Mouse (Mus musculus): Measurements from ENCODE around the gene Pdzk1ip1.

Pdzk1ip1 gene

GRCm38 (mm10) chr4:115121608-115122007 lies 33.1 kb downstream of the Pdzk1ip1 start:
- DNase-seq (ENCODE audit: low spot score in 2 of 2): no peak

GRCm38 (mm10) chr4:115123507-115123906 lies 35.0 kb downstream of the Pdzk1ip1 start:
- no peak for DNase-seq (ENCODE audit: low spot score in 2 of 2)

- no peak for DNase-seq (ENCODE audit: low spot score in 2 of 2)
Observed at GRCm38 (mm10) chr4:115124713-115125112, 36.2 kb downstream of the Pdzk1ip1 start.

GRCm38 (mm10) chr4:115133085-115133484 lies 44.6 kb downstream of the Pdzk1ip1 start:
- no peak for DNase-seq (ENCODE audit: low spot score in 2 of 2)

GRCm38 (mm10) chr4:115133621-115134295 lies 45.2 kb downstream of the Pdzk1ip1 start, which contains the start of gene Cyp4x1:
TSS of gene Cyp4x1 (minus strand) at chr4:115134281.
- DNase-seq (ENCODE audit: low spot score in 2 of 2): no peak

GRCm38 (mm10) chr4:115134296-115134630 lies 45.8 kb downstream of the Pdzk1ip1 start:
- DNase-seq (ENCODE audit: low spot score in 2 of 2): no peak

Data from urinary bladder, postnatal 36 days (tissue).